Mouse (Mus musculus): ENCODE data around the gene Zbtb1. TPM values are rescaled to one million over a fixed set of nuclear protein-coding genes. Genes with fewer than 3 reads are reported as not detected.

The Zbtb1 gene
- polyA plus RNA-seq, 1 experiment from 2014 or later = 8.2 TPM

- ATAC-seq (replicated peaks; ENCODE audit: low FRiP score, low read depth) = no peak
- Histone ChIP-seq H3K9me3 (replicated peaks; ENCODE audit: low read length) (no peaks in the 10 kb centered on the region), H3K27ac (no peak overlapping the region), H3K27me3 (ENCODE audit: insufficient read depth, low read length) (no peaks in the 10 kb centered on the region), H3K9ac (ENCODE audit: low read depth, low read length) (no peak overlapping the region), H3K4me2 (ENCODE audit: low read length) (no peak overlapping the region), H3K4me1 (replicated peaks; ENCODE audit: insufficient read depth, low read length) (peaks cover 12% of the 10 kb centered on the region), H3K4me3 (replicated peaks; ENCODE audit: low read depth, low read length) (no peak overlapping the region), H3K36me3 (ENCODE audit: insufficient read depth, low read length) (no peaks in the 10 kb centered on the region)
- no peak for DNase-seq (ENCODE audit: low spot score)
- WGBS = 84% methylated on average over 4 of the region's 4 CpGs
- no peak for TF ChIP-seq CTCF (IDR thresholded peaks at IDR 0.05; ENCODE audit: low read depth)
These were observed 4.8 kb downstream of the Zbtb1 start for GRCm38 (mm10) chr12:76374911-76375310.

GRCm38 (mm10) chr12:76375506-76375905 lies 5.4 kb downstream of the Zbtb1 start:
- TF ChIP-seq CTCF (IDR thresholded peaks at IDR 0.05; ENCODE audit: low read depth) = no peak
- 78% methylated on average over 3 of the region's 3 CpGs for WGBS
- H3K36me3 ChIP-seq (ENCODE audit: insufficient read depth, low read length) = no peaks in the 10 kb centered on the region

GRCm38 (mm10) chr12:76376649-76377048 lies 6.6 kb downstream of the Zbtb1 start:
- peak; percentile 72 for TF ChIP-seq CTCF (IDR thresholded peaks at IDR 0.05; ENCODE audit: low read depth)
- no peak overlapping the region for H3K4me3 ChIP-seq (replicated peaks; ENCODE audit: low read depth, low read length)
- no peak overlapping the region for H3K9ac ChIP-seq (ENCODE audit: low read depth, low read length)
- DNase-seq (ENCODE audit: low spot score) = peak; percentile 54
- H3K9me3 ChIP-seq (replicated peaks; ENCODE audit: low read length) = no peaks in the 10 kb centered on the region
- H3K4me2 ChIP-seq (ENCODE audit: low read length) = no peak overlapping the region
- no peaks in the 10 kb centered on the region for H3K27me3 ChIP-seq (ENCODE audit: insufficient read depth, low read length)
- ATAC-seq (replicated peaks; ENCODE audit: low FRiP score, low read depth) = no peak
- H3K36me3 ChIP-seq (ENCODE audit: insufficient read depth, low read length) = no peaks in the 10 kb centered on the region
- WGBS = 58% methylated on average over 7 of the region's 7 CpGs
- H3K4me1 ChIP-seq (replicated peaks; ENCODE audit: insufficient read depth, low read length) = peaks cover 11% of the 10 kb centered on the region
- no peak overlapping the region for H3K27ac ChIP-seq

More at GRCm38 (mm10) chr12:76375506-76375905, 5.4 kb downstream of the Zbtb1 start:
- Histone ChIP-seq H3K9ac (ENCODE audit: low read depth, low read length) (no peak overlapping the region), H3K27me3 (ENCODE audit: insufficient read depth, low read length) (no peaks in the 10 kb centered on the region), H3K9me3 (replicated peaks; ENCODE audit: low read length) (no peaks in the 10 kb centered on the region), H3K4me3 (replicated peaks; ENCODE audit: low read depth, low read length) (no peak overlapping the region), H3K4me1 (replicated peaks; ENCODE audit: insufficient read depth, low read length) (peaks cover 12% of the 10 kb centered on the region), H3K27ac (no peak overlapping the region), H3K4me2 (ENCODE audit: low read length) (no peak overlapping the region)
- no peak for ATAC-seq (replicated peaks; ENCODE audit: low FRiP score, low read depth)
- no peak for DNase-seq (ENCODE audit: low spot score)

GRCm38 (mm10) chr12:76377059-76377458 lies 7.0 kb downstream of the Zbtb1 start:
- no peaks in the 10 kb centered on the region for H3K27me3 ChIP-seq (ENCODE audit: insufficient read depth, low read length)
- 93% methylated on average over 6 of the region's 6 CpGs for WGBS

GRCm38 (mm10) chr12:76377726-76378125 lies 7.7 kb downstream of the Zbtb1 start:
- Histone ChIP-seq H3K36me3 (ENCODE audit: insufficient read depth, low read length) (no peaks in the 10 kb centered on the region), H3K9ac (ENCODE audit: low read depth, low read length) (no peak overlapping the region), H3K4me3 (replicated peaks; ENCODE audit: low read depth, low read length) (no peak overlapping the region), H3K4me1 (replicated peaks; ENCODE audit: insufficient read depth, low read length) (0 out of 2 replicates have a peak, but pooled peaks cover 3% of the 10 kb centered on the region), H3K9me3 (replicated peaks; ENCODE audit: low read length) (no peaks in the 10 kb centered on the region), H3K27ac (no peak overlapping the region), H3K4me2 (ENCODE audit: low read length) (no peak overlapping the region), H3K27me3 (ENCODE audit: insufficient read depth, low read length) (no peaks in the 10 kb centered on the region)
- WGBS = 96% methylated on average over 3 of the region's 3 CpGs
- ATAC-seq (replicated peaks; ENCODE audit: low FRiP score, low read depth) = no peak
- TF ChIP-seq CTCF (IDR thresholded peaks at IDR 0.05; ENCODE audit: low read depth) = no peak
- no peak for DNase-seq (ENCODE audit: low spot score)

More at GRCm38 (mm10) chr12:76377059-76377458, 7.0 kb downstream of the Zbtb1 start:
- Histone ChIP-seq H3K9me3 (replicated peaks; ENCODE audit: low read length) (no peaks in the 10 kb centered on the region), H3K9ac (ENCODE audit: low read depth, low read length) (no peak overlapping the region), H3K4me3 (replicated peaks; ENCODE audit: low read depth, low read length) (no peak overlapping the region), H3K4me1 (replicated peaks; ENCODE audit: insufficient read depth, low read length) (peaks cover 7% of the 10 kb centered on the region), H3K4me2 (ENCODE audit: low read length) (no peak overlapping the region), H3K36me3 (ENCODE audit: insufficient read depth, low read length) (no peaks in the 10 kb centered on the region), H3K27ac (no peak overlapping the region)
- TF ChIP-seq CTCF (IDR thresholded peaks at IDR 0.05; ENCODE audit: low read depth) = no peak
- no peak for ATAC-seq (replicated peaks; ENCODE audit: low FRiP score, low read depth)
- DNase-seq (ENCODE audit: low spot score) = no peak

- Histone ChIP-seq H3K36me3 (ENCODE audit: insufficient read depth, low read length) (no peaks in the 10 kb centered on the region), H3K4me1 (replicated peaks; ENCODE audit: insufficient read depth, low read length) (0 out of 2 replicates have a peak, but pooled peaks cover 3% of the 10 kb centered on the region), H3K4me2 (ENCODE audit: low read length) (no peak overlapping the region), H3K27ac (no peak overlapping the region), H3K9ac (ENCODE audit: low read depth, low read length) (no peak overlapping the region), H3K27me3 (ENCODE audit: insufficient read depth, low read length) (no peaks in the 10 kb centered on the region), H3K9me3 (replicated peaks; ENCODE audit: low read length) (no peaks in the 10 kb centered on the region), H3K4me3 (replicated peaks; ENCODE audit: low read depth, low read length) (no peak overlapping the region)
- TF ChIP-seq CTCF (IDR thresholded peaks at IDR 0.05; ENCODE audit: low read depth) = no peak
- ATAC-seq (replicated peaks; ENCODE audit: low FRiP score, low read depth) = no peak
- no peak for DNase-seq (ENCODE audit: low spot score)
- 79% methylated on average over 5 of the region's 5 CpGs for WGBS
These were observed 8.5 kb downstream of the Zbtb1 start for GRCm38 (mm10) chr12:76378556-76378955.

GRCm38 (mm10) chr12:76380151-76380550 lies 10.1 kb downstream of the Zbtb1 start:
- Histone ChIP-seq H3K9ac (ENCODE audit: low read depth, low read length) (no peak overlapping the region), H3K27me3 (ENCODE audit: insufficient read depth, low read length) (no peaks in the 10 kb centered on the region), H3K4me2 (ENCODE audit: low read length) (no peak overlapping the region), H3K36me3 (ENCODE audit: insufficient read depth, low read length) (no peaks in the 10 kb centered on the region), H3K4me1 (replicated peaks; ENCODE audit: insufficient read depth, low read length) (0 out of 2 replicates have a peak, but pooled peaks cover 3% of the 10 kb centered on the region), H3K27ac (no peak overlapping the region), H3K9me3 (replicated peaks; ENCODE audit: low read length) (no peaks in the 10 kb centered on the region), H3K4me3 (replicated peaks; ENCODE audit: low read depth, low read length) (no peak overlapping the region)
- ATAC-seq (replicated peaks; ENCODE audit: low FRiP score, low read depth) = no peak
- no peak for TF ChIP-seq CTCF (IDR thresholded peaks at IDR 0.05; ENCODE audit: low read depth)
- DNase-seq (ENCODE audit: low spot score) = no peak
- 73% methylated on average over 7 of the region's 7 CpGs for WGBS
